Mouse (Mus musculus): ENCODE data around the gene Hoxa1.

Hoxa1 gene

GRCm38 (mm10) chr6:52172501-52172900 is 14.4 kb upstream of the Hoxa1 start:
- in situ Hi-C loops (cut with MseI, MboI): no loop called here

DNA sequence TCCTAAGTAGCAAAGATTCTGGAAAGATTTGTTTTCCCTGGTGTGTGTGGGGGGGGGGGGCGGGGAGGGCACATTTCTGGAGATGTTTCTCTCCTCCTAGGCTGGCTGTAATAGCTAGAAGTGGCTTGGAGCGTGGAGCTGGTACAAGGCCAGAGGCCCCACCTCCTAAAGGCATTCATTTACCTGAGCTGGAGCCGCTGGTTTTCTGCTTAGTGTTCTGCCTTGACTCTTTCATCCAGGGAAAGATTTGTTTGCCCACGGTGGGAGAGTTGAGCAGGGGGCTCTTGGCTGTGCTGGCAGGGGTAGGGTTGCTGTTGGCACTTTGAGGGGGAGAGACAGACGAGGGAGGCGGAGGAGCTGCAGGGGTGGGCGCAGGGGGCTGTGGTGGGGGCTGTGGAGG is 13.8 kb upstream of the Hoxa1 start:
- in situ Hi-C loops (cut with MseI, MboI): no loop called here

DNA sequence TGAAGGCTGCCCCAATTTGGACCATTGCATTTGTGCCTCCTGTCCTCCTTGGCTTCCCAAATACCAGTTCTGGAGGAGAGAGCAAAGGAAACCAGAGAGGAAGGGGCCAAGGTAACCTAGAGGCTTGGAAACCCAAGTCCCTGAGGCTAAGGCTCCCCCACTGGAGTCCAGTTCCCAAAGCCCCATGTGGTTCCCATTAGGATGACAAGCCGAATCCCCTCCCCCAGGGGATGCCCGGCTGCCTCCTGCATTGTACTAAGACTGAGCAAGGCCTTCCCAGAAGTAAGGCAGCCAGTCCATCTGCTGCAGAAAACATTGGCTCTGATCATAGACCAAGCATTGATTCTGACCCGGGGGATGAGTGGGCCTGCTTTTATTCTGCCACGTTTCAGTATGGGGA is 13.2 kb upstream of the Hoxa1 start:
- in situ Hi-C loops (cut with MseI, MboI): no loop called here

DNA sequence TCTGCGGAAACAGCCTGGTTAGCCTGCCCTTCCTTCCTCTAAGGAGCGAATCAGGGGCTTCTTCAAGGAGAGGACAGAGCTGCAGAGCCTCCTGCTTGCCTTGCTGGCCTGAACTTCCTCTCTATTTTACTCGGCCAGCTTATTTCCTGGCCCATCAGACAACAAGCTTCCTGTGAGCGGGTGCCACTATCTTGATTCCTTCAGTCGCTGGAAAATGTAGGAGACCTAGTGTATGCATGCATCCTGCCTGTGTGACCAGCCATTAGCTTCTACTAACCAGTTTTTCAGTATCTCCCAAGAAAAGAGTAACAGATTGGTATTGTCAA is 12.7 kb upstream of the Hoxa1 start:
- in situ Hi-C loops (cut with MseI, MboI): no loop called here

DNA sequence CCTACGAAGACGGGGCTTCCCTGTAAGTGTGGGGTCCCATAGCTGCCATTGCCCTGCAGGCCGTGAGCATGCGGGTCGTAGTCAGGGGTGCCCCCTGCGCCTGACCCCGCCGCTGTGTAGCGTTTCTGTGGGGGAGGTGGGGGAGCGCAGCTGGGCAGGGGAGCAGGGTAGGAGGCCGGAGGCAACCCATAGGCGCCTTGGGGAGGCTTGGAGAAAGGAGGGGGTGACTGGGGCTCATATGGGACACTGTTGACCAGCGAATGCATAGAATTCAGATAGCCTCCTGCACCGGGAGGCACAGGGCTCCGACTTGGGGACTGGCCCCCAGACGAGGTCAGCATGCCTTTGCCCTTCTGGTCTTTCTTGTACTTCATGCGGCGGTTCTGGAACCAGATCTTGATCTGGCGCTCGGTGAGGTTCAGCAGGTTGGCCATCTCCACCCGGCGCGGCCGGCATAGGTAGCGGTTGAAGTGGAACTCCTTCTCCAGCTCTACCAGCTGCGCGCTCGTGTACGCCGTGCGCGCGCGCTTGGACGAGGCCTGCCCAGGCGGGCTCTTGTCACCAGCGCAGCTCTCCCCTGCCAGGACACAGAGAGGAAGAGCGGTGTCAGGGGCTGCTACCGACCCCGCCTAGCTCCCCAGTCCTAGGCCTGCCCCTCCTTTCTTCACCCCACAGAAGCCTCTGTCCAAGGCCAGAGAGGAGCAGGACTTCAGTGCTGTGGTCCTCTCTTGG is 12.2 kb upstream of the Hoxa1 start:
- in situ Hi-C loops (cut with MseI, MboI): no loop called here

DNA sequence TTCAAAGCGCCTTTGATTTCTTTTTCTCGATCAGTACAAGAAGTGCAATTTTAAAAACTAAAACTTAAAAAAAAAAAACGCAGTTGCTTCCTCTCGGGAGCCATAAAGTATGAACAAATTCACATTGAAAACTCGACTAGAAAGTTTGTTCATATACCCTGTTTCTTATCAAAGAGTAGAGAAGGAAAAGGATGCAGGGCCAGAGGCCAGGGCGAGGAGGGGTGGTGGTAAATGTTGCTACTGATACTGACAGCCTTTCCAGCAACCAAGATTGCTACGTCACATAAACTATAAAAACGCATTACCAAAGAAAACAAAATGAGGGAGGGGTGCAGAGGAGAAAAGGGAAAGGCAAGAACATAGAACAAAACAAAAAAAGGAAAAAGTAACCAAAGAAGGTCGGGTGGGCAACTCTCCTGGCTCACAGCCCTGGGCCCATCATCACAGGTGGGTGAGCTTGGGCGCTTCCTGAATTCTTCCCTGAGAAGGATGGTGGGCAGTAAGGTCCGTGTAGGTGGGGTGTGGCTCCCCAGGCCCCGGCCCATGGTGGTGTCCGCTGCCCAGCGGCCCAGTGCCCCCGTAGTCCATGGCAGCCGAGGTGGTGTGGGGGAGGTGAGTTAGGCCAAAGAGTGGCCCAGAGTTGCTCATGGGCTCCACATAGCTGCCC is 11.5 kb upstream of the Hoxa1 start:
- in situ Hi-C loops (cut with MseI, MboI): no loop called here

DNA sequence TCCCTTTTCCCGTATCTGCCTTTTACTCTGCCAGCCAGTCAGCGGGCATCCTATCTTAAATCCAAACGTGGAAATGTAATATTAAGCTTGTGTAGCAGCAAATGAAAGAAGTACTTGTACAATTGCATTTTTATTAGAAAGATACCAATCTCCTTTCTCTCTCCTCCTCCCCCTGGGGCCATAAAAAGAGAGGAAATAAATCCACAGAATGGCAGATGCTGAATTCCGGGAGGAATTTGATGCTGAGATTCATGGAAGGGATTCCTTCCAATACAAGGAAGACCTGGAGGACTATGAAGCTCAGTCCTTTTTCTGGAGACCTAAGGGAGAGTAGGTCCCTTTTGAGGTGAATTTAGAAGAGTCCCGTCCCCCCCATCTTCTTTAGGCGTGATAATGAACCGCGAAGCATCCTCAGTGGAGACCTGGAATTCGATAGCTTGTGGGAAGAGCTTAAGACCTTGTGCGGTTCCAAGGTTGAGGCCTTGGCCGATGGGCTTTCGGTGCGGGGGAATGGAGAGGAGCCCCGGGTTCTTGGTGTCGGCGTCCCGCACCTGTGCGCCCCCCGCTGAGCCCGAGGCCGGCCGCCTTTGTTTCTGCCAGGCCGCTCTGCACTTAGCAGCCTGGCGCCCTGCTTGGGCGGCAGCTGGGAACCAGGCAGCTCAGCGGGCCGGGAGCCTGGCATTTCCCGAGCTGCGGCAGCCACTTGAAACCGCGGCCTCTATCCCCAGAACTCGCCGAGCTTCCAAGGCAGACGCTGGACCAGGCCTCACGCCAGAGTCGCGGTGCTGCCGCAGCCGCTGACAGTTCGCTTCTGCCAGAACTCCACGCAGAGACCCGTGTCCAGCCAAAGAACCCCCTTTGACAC is 10.3 kb upstream of the Hoxa1 start:
- in situ Hi-C loops (cut with MseI, MboI): no loop called here

DNA sequence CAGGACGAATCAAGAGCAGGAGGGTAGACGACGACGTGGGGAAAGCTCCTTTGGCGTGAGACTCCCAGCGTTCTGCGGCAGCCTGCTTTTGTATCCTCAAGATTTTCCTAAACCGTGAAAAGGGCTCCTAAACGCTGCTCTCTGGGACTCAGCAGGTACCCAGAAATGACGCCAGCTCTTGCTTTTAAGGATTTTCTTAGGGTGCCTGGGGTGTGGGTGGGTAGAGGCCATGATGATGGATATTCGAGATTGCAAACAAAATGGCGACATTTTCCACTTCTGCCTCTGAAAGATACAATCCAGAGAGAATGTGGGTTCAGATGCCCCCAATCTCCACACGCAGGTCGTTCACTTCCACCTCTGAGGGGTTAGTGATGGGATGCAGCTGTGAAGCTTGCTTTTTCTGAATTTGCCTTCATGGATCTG is 9.6 kb upstream of the Hoxa1 start:
- in situ Hi-C loops (cut with MseI, MboI): no loop called here

DNA sequence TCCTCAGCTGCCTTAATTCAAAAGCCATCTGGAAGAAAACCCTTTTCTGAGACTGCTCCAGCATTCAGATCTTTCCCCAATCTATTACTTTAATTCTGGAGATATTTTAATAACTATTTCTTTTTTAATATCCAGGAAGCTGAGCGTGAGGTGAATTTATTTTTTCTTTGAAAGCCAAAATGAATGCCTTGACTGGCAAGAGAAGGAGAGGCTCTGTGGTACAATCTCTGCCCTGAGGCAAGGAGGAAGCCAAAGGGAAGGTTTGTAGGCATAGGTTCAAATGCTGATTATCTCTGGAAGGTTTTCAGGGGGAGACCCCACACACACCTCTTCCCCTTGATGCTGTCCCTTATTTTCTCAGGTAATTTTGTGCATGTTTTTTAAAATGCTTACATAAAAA is 9.1 kb upstream of the Hoxa1 start:
- in situ Hi-C loops (cut with MseI, MboI): no loop called here

- in situ Hi-C loops (cut with MseI, MboI): no loop called here
Measured at GRCm38 (mm10) chr6:52166431-52167077, 8.4 kb upstream of the Hoxa1 start.

- in situ Hi-C loops (cut with MseI, MboI): no loop called here
Measured at GRCm38 (mm10) chr6:52165441-52166370, 7.6 kb upstream of the Hoxa1 start.

DNA sequence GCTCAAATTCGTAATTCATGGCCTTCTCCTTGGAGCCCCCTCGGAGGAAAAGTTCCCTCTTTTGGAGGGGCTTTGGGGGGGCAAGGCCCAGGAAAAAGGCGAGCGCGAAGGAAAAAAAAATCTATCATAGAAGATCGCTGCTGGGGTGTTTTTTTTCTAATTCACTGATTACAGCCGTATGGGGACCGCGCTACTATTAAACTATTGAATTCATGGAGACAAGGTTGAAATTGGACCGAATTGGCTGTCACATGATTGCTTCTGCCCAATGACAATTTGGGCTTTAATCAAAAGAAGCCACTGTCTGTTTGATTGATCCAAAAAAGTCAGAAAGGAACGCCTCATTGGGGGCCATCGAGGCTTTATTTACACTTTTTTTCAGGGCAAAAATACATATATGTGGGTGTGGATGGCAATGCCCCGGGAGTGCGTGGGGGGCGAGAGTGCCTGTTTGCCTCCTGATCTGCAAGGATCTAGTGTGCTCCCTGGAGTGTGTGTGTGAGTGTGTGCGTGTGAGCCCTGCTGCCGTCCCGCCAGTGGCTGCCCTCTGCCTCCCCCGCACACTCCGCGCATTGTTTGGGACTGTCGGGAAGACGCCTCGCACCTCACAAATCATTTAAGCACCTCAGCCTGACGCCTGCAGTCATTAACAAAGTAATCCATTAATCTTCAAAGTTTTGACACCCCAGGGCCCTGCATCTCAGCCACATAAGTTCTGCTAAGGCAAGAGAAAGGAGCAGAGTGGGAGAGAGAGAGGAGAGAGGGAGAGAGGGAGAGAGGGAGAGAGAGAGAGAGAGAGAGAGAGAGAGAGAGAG is 6.7 kb upstream of the Hoxa1 start, which contains the start of gene Hoxa2:
Gene Hoxa2 (minus strand): TSS at position 206 of the 815 bp plus-strand sequence.
- in situ Hi-C loops (cut with MseI, MboI): no loop called here

- in situ Hi-C loops (cut with MseI, MboI): no loop called here
Measured at GRCm38 (mm10) chr6:52164051-52164625, 6.0 kb upstream of the Hoxa1 start.

GRCm38 (mm10) chr6:52163366-52164031 is 5.4 kb upstream of the Hoxa1 start:
- in situ Hi-C loops (cut with MseI, MboI): no loop called here

DNA sequence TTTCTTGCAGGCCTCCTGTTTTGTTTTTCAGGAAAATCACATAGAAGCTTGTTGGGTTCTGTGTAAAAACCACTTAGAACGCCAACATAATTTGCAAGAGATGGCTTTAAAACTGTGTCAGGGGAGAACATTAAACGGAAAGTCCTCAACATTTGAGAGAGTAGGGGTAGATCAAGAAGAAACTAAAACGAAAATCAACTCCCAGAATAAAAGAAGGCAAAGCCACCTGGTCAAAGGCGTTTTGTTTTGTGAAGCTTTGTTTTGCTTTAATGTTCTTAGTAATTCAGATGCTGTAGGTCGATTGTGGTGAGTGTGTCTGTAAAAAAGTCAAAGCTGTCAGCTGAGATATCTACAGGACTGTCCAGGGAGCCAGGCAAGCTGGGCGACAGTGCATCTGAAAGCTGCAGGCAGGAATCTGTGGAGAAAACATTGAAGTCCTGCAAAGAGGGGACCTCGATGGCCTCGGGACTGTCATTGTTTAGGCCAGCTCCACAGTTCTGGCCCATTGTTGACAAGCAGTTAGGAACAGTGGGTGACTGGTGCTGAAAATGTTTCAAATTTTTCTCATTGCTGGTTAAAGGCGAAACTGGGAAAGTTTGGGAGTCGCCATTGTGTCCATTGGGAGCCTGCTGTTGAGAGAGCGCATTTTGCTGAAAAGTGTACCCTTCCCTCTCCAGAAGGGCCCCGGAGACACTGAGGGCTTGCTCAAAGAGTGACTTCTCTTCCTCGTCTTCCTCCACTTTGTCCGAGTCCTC is 4.7 kb upstream of the Hoxa1 start:
- in situ Hi-C loops (cut with MseI, MboI): no loop called here

DNA sequence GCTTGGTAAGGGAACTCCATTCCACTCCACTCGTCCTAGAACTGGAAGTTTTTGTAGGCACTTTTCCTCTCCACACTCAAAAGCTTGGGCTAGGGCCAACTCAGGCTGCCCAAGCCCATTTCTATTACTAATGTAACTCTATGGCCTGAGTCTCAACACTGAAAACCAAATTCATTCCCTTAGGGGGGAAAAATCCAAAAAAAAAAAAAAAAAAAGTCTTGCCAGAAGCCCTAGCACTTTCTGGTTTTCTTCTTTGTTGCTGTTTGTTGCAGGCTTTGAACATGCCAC is 3.9 kb upstream of the Hoxa1 start:
- in situ Hi-C loops (cut with MseI, MboI): no loop called here

DNA sequence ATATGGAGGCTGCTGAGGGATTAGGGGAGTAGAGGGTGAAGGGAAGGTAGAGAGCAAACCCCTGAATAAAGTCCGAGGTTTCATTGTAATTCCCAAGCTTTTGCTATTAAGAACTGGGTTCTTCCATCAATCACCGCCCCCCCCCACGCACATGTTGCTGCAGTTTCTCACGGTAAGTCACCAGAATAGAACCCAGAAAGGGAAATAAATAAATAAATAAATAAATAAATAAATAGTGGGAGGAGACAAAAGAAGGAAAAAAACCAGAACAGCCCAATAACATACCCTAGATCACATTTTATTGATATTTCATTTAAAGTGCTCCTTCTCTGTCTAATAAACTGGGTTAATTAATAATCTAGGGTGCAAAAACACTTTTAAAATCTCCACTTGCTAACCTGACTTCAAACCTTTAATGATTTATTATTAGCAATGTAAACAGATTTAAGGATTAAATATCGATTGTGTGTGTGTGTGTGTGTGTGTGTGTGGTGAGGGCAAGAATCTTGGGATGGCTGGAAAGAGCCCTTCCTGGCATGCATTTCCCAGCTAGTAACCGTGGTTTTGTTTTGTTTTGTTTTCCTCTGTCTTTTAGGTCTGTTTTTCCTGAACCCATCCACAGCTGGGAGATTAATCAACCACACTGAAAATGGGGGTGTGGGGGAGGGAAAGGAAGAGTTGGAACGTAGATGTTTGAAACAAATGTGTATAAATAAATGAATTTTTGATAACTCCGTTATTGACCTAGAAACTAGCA is 3.4 kb upstream of the Hoxa1 start:
- in situ Hi-C loops (cut with MseI, MboI): no loop called here
